Mouse (Mus musculus) ES-E14 (cell line): Measurements from ENCODE around the gene Ncoa7.

ENCODE experiments used
- CHD2 ChIP-seq: IDR thresholded peaks from 2 replicates; pipeline ENCODE4 v1.6.1; 2014; ENCODE audit warnings: mild to moderate bottlenecking, low read depth, low read length, inconsistent platforms
- HCFC1 ChIP-seq: IDR thresholded peaks from 2 replicates; pipeline ENCODE4 v1.6.1; 2012; ENCODE audit warnings: low read length, inconsistent platforms, borderline replicate concordance; ENCODE audit not compliant: insufficient read depth
- MAFK ChIP-seq: IDR thresholded peaks from 2 replicates; pipeline ENCODE4 v1.6.1; 2014; ENCODE audit warnings: mild to moderate bottlenecking, low read depth, low read length, inconsistent platforms; ENCODE audit not compliant: insufficient read depth
- ZC3H11A ChIP-seq: IDR thresholded peaks from 2 replicates; pipeline ENCODE4 v1.6.1; 2012; ENCODE audit warnings: low read depth, mild to moderate bottlenecking, inconsistent platforms, low read length, borderline replicate concordance
- ZNF384 ChIP-seq: IDR thresholded peaks from 2 replicates; pipeline ENCODE4 v1.6.1; 2012; ENCODE audit warnings: low read depth, low read length, inconsistent platforms

DNA sequence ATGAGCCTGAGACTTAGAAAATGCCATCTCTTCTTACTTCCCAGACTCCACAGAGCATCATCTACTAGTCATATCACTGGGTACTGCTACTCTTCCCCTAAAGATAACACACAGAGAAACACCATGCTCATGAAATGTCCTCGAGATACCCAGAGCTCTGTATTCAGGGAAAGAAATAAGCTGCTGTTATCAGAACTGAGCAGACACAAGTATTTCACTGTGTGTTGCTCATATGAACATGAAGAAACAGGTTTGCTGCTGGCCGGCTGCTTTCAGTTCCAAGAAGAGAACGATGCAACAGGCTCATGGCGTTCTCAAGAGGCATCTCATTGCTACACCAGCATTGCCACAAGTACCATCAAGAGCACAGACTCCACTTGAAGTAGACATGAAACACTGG, 53.3 kb downstream of the Ncoa7 start:
- TF ChIP-seq ZC3H11A (no peak), MAFK (no peak), ZNF384 (no peak), CHD2 (no peak), HCFC1 (no peak)
